Mouse (Mus musculus) G1E (cell line): Measurements from ENCODE around the gene Cdc25b. TPM values are rescaled to one million over a fixed set of nuclear protein-coding genes. Genes with fewer than 3 reads are reported as not detected.

Source experiments
- ATAC-seq: 2 replicates; pipeline ENCODE4 v1.8.0; 2016; ENCODE audit warnings: mild to moderate bottlenecking; ENCODE audit not compliant: insufficient number of reproducible peaks, poor library complexity, low FRiP score, severe bottlenecking; ENCODE audit errors: extremely low read depth
- DNase-seq: peaks from one replicate; pipeline ENCODE4 v3.0.0; 2012; ENCODE audit warnings: low spot score
- H3K27me3 ChIP-seq: 2 replicates; pipeline ENCODE4 v1.6.1; 2012; ENCODE audit warnings: mild to moderate bottlenecking, low read length, inconsistent platforms; ENCODE audit not compliant: insufficient read depth
- H3K36me3 ChIP-seq: replicated peaks from 2 replicates; pipeline ENCODE3; 2012; ENCODE audit warnings: mild to moderate bottlenecking, inconsistent platforms
- H3K4me1 ChIP-seq: 2 replicates; pipeline ENCODE4 v1.6.1; 2012; ENCODE audit warnings: low read depth, low read length, inconsistent platforms, mixed read lengths; ENCODE audit not compliant: insufficient read depth
- H3K4me3 ChIP-seq: 2 replicates; pipeline ENCODE4 v1.5.1; 2012; ENCODE audit warnings: low read depth, mild to moderate bottlenecking, inconsistent platforms, low read length, moderate library complexity, mixed read lengths
- H3K9me3 ChIP-seq: replicated peaks from 2 replicates; pipeline ENCODE4 v1.6.1; 2012; ENCODE audit warnings: inconsistent platforms
- CTCF ChIP-seq: IDR thresholded peaks from 2 replicates; pipeline ENCODE4 v1.5.1; 2012; ENCODE audit warnings: low read depth, low read length, inconsistent platforms, mixed read lengths
- GATA1 ChIP-seq: IDR thresholded peaks from 2 replicates; pipeline ENCODE4 v1.6.1; 2012; ENCODE audit warnings: borderline replicate concordance, low read length, inconsistent platforms, mixed read lengths
- GATA2 ChIP-seq: IDR thresholded peaks from 2 replicates; pipeline ENCODE4 v1.6.1; 2012; ENCODE audit warnings: low read depth, low read length, inconsistent platforms, borderline replicate concordance
- POLR2AphosphoS5 ChIP-seq: IDR thresholded peaks from 2 replicates; pipeline ENCODE4 v1.6.1; 2012; ENCODE audit warnings: low read depth, low read length, inconsistent platforms; ENCODE audit not compliant: insufficient replicate concordance
- TAL1 ChIP-seq: conservative IDR thresholded peaks from 2 replicates; pipeline ENCODE4 v1.6.1; 2012; ENCODE audit warnings: low read depth, low read length, inconsistent platforms, mixed read lengths
- polyA plus RNA-seq: library from polyadenylated mRNA; stranded (reverse); fragments of >175 nt; gene quantifications from 2 replicates; pipeline ENCODE4 v1.2.3, GENCODE M21; 2012
- total RNA-seq, 2 experiments: library from RNA; stranded (forward) in 1 of 2; stranded (reverse) in 1 of 2; fragments of 200-1000 nt in 1 of 2; fragments of >200 nt in 1 of 2; fragmentation: Nextera tagmentation in 1 of 2; gene quantifications; 2 replicates each; pipeline ENCODE4 v1.2.3; 2014 to 2017

Gene Cdc25b
- total and polyA plus RNA-seq, 3 experiments = 7.0 to 85.9 (median 14.2) TPM

GRCm38 (mm10) chr2:131200710-131201109, 14.0 kb downstream of the Cdc25b start:
- no peak for DNase-seq
- no peak for TF ChIP-seq GATA1
- TF ChIP-seq TAL1 = no peak
- no peak for TF ChIP-seq GATA2
- no peak for TF ChIP-seq CTCF
- TF ChIP-seq POLR2AphosphoS5 = no peak
- H3K4me3 ChIP-seq = no peak overlapping the region

GRCm38 (mm10) chr2:131201262-131201661, 14.5 kb downstream of the Cdc25b start:
- TF ChIP-seq CTCF = no peak
- no peak for TF ChIP-seq TAL1
- no peak for TF ChIP-seq POLR2AphosphoS5
- no peak for TF ChIP-seq GATA2
- no peak for TF ChIP-seq GATA1
- Histone ChIP-seq H3K36me3 (peaks cover 10% of the 10 kb centered on the region), H3K27me3 (peaks cover 5% of the 10 kb centered on the region), H3K4me3 (no peak overlapping the region), H3K9me3 (no peaks in the 10 kb centered on the region), H3K4me1 (peaks cover 41% of the 10 kb centered on the region)
- no peak for DNase-seq
- no peak for ATAC-seq

More at GRCm38 (mm10) chr2:131200710-131201109, 14.0 kb downstream of the Cdc25b start:
- peaks cover 5% of the 10 kb centered on the region for H3K27me3 ChIP-seq
- no peak for ATAC-seq
- no peaks in the 10 kb centered on the region for H3K9me3 ChIP-seq
- H3K4me1 ChIP-seq = peaks cover 36% of the 10 kb centered on the region
- peaks cover 10% of the 10 kb centered on the region for H3K36me3 ChIP-seq

- H3K4me3 ChIP-seq = no peak overlapping the region
- DNase-seq (no peak), ATAC-seq (no peak)
- H3K36me3 ChIP-seq = no peaks in the 10 kb centered on the region
- peaks cover 5% of the 10 kb centered on the region for H3K27me3 ChIP-seq
- no peaks in the 10 kb centered on the region for H3K9me3 ChIP-seq
- no peak for TF ChIP-seq POLR2AphosphoS5
- no peak for TF ChIP-seq TAL1
- TF ChIP-seq GATA1 = no peak
- no peak for TF ChIP-seq GATA2
- TF ChIP-seq CTCF = no peak
- H3K4me1 ChIP-seq = peaks cover 55% of the 10 kb centered on the region
These were observed 17.2 kb downstream of the Cdc25b start for GRCm38 (mm10) chr2:131203816-131204409.

GRCm38 (mm10) chr2:131204410-131204981, 17.7 kb downstream of the Cdc25b start:
- Histone ChIP-seq H3K4me3 (peak overlapping the region; percentile 54; the same call in 1 of the 2 replicates), H3K9me3 (no peaks in the 10 kb centered on the region), H3K4me1 (peaks cover 61% of the 10 kb centered on the region), H3K27me3 (peaks cover 8% of the 10 kb centered on the region), H3K36me3 (no peaks in the 10 kb centered on the region)
- ATAC-seq (no peak), DNase-seq (peak; percentile 38)
- TF ChIP-seq POLR2AphosphoS5 (no peak), GATA2 (no peak), CTCF (no peak), TAL1 (no peak), GATA1 (no peak)

GRCm38 (mm10) chr2:131205521-131206182, 18.9 kb downstream of the Cdc25b start:
- Histone ChIP-seq H3K4me1 (peaks cover 70% of the 10 kb centered on the region), H3K9me3 (no peaks in the 10 kb centered on the region), H3K36me3 (no peaks in the 10 kb centered on the region), H3K4me3 (peak overlapping the region; percentile 45; the same call in 1 of the 2 replicates), H3K27me3 (peaks cover 8% of the 10 kb centered on the region)
- DNase-seq (peak; percentile 75), ATAC-seq (peak; percentile 84)
- TF ChIP-seq TAL1 (peak; percentile 100), GATA2 (0 out of 2 replicates have a peak, but pooled peaks have one; percentile 67), CTCF (no peak), GATA1 (no peak), POLR2AphosphoS5 (no peak)

- no peak for TF ChIP-seq TAL1
- H3K9me3 ChIP-seq = no peaks in the 10 kb centered on the region
- DNase-seq (no peak), ATAC-seq (no peak)
- H3K4me3 ChIP-seq = peak within 1 kb of the TSS; percentile 45; the same call in 1 of the 2 replicates
- peaks cover 2% of the 10 kb centered on the region; the same call in 1 of the 2 replicates for H3K27me3 ChIP-seq
- H3K36me3 ChIP-seq = no peaks in the 10 kb centered on the region
- H3K4me1 ChIP-seq = peaks cover 79% of the 10 kb centered on the region
These were observed 20.0 kb downstream of the Cdc25b start, which contains the start of gene Ap5s1 for GRCm38 (mm10) chr2:131206778-131207177. TSS of gene Ap5s1 (plus strand) at chr2:131207078.
